Mouse (Mus musculus): ENCODE measurements around the gene Spic. TPM values are rescaled to one million over a fixed set of nuclear protein-coding genes. Genes with fewer than 3 reads are reported as not detected.
"Not testable (repeated sequence)": the region's sequence is repeated elsewhere in the genome, so short reads cannot be mapped to it uniquely, and the experiment has no call there.

Spic gene
- polyA plus RNA-seq, 1 experiment from 2014 or later = 12.9 TPM

- Histone ChIP-seq H3K27me3 (no peaks in the 10 kb centered on the region), H3K9ac (no peak overlapping the region), H3K4me2 (no peak overlapping the region), H3K27ac (replicated peaks) (no peak overlapping the region), H3K4me1 (replicated peaks) (no peaks in the 10 kb centered on the region), H3K36me3 (replicated peaks) (no peaks in the 10 kb centered on the region), H3K4me3 (replicated peaks) (no peak overlapping the region), H3K9me3 (replicated peaks) (no peaks in the 10 kb centered on the region)
- no peak for ATAC-seq (ENCODE audit: insufficient read depth)
- 61% methylated on average over 4 of the region's 4 CpGs for WGBS (ENCODE audit: insufficient replicate concordance)
These were observed 29.9 kb upstream of the Spic start for GRCm38 (mm10) chr10:88714744-88715143.

DNA sequence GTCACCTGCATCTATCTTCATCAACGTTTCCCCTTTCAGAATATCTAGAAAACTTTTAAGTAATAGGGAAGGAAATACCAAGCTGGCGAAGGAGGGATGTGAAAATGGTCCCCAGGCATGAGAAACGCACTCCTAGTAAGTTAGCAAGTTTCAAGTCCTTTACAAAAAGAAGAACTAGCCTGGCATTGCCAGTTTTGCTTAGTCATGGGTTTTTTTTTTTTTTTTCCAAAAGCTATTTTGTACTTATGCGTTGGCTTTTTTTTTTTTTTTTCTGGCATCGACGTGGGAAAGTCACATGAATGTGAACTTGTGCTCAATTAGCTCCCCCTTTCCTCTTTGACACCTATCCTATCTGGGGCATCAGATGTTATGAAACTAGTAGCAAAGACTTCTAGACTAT lies 27.5 kb upstream of the Spic start:
- H3K9me3 ChIP-seq (replicated peaks) = no peaks in the 10 kb centered on the region
- no peaks in the 10 kb centered on the region for H3K4me1 ChIP-seq (replicated peaks)
- H3K4me3 ChIP-seq (replicated peaks) = no peak overlapping the region
- no peaks in the 10 kb centered on the region for H3K27me3 ChIP-seq
- WGBS (ENCODE audit: insufficient replicate concordance) = 13% methylated on average over 6 of the region's 6 CpGs
- H3K9ac ChIP-seq = no peak overlapping the region
- no peak for ATAC-seq (ENCODE audit: insufficient read depth)
- no peak overlapping the region for H3K27ac ChIP-seq (replicated peaks)
- no peak overlapping the region for H3K4me2 ChIP-seq
- H3K36me3 ChIP-seq (replicated peaks) = no peaks in the 10 kb centered on the region

DNA sequence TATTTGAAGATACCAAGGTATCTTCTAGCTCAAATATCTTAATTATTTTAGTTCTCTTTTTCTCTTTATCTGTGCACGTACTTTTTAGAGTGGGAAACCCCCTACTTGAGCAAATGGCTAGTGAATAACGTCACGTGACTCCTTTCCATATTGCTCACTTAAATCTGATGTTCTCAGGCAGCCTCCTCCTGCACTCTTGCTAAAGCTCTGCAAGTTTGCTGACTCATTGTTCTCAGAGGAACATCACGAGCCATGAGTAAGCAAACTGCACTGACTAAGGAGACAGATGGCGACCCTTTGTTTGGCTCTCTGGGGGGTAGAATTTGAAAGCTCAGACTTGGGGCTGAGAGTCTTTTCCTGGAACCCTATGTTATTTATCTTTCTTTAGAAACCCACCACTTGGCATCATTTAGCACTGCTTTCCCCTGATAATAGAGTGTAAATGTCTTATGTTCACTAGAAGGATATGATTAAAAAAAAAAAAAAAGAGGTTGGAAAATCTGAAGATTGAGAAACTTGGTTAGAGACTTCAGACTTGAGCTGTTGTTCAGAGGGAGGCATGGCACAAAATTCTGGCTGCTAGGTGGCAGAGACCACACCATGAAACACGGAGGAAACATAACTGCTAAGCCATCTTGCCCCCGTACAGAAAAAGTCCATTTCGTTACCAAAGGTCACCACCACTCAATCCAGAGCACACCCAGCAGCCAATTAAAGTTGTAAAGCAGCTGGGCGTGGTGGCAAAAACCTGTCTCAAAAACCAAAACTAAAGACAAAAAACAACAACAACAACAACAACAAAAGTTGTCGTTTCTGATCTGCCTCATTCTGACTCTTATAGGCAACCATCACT lies 24.1 kb upstream of the Spic start:
- ATAC-seq (ENCODE audit: insufficient read depth) = no peak
- H3K27me3 ChIP-seq = no peaks in the 10 kb centered on the region
- no peaks in the 10 kb centered on the region for H3K4me1 ChIP-seq (replicated peaks)
- H3K36me3 ChIP-seq (replicated peaks) = no peaks in the 10 kb centered on the region
- H3K27ac ChIP-seq (replicated peaks) = no peak overlapping the region
- no peak overlapping the region for H3K4me2 ChIP-seq
- no peak overlapping the region for H3K9ac ChIP-seq
- 39% methylated on average over 10 of the region's 10 CpGs for WGBS (ENCODE audit: insufficient replicate concordance)
- H3K9me3 ChIP-seq (replicated peaks) = no peaks in the 10 kb centered on the region
- H3K4me3 ChIP-seq (replicated peaks) = no peak overlapping the region

- no peak for ATAC-seq (ENCODE audit: insufficient read depth)
- no peaks in the 10 kb centered on the region for H3K36me3 ChIP-seq (replicated peaks)
- H3K27me3 ChIP-seq = no peaks in the 10 kb centered on the region
- H3K9ac ChIP-seq = no peak overlapping the region
- no peak overlapping the region for H3K4me3 ChIP-seq (replicated peaks)
- no peak overlapping the region for H3K27ac ChIP-seq (replicated peaks)
- no peak overlapping the region for H3K4me2 ChIP-seq
- no peaks in the 10 kb centered on the region for H3K9me3 ChIP-seq (replicated peaks)
- no peaks in the 10 kb centered on the region for H3K4me1 ChIP-seq (replicated peaks)
- WGBS (ENCODE audit: insufficient replicate concordance) = 56% methylated on average over 6 of the region's 6 CpGs
These were observed 16.1 kb upstream of the Spic start for GRCm38 (mm10) chr10:88700938-88701337.

- Histone ChIP-seq H3K4me1 (replicated peaks) (no peaks in the 10 kb centered on the region), H3K27ac (replicated peaks) (no peak overlapping the region), H3K9me3 (replicated peaks) (no peaks in the 10 kb centered on the region), H3K27me3 (no peaks in the 10 kb centered on the region), H3K9ac (no peak overlapping the region), H3K36me3 (replicated peaks) (no peaks in the 10 kb centered on the region), H3K4me2 (no peak overlapping the region), H3K4me3 (replicated peaks) (no peak overlapping the region)
- 46% methylated on average over 4 of the region's 4 CpGs for WGBS (ENCODE audit: insufficient replicate concordance)
- ATAC-seq (ENCODE audit: insufficient read depth) = no peak
These were observed 1.8 kb downstream of the Spic start for GRCm38 (mm10) chr10:88682904-88683563.

GRCm38 (mm10) chr10:88672825-88673224 lies 12.0 kb downstream of the Spic start:
- 63% methylated on average over 7 of the region's 7 CpGs for WGBS (ENCODE audit: insufficient replicate concordance)

GRCm38 (mm10) chr10:88672123-88672522 lies 12.7 kb downstream of the Spic start:
- H3K4me1 ChIP-seq (replicated peaks) = no peaks in the 10 kb centered on the region
- no peaks in the 10 kb centered on the region for H3K27me3 ChIP-seq
- H3K27ac ChIP-seq (replicated peaks) = no peak overlapping the region
- H3K9ac ChIP-seq = no peak overlapping the region
- no peaks in the 10 kb centered on the region for H3K9me3 ChIP-seq (replicated peaks)
- H3K4me3 ChIP-seq (replicated peaks) = no peak overlapping the region
- H3K36me3 ChIP-seq (replicated peaks) = no peaks in the 10 kb centered on the region
- no peak overlapping the region for H3K4me2 ChIP-seq
- WGBS (ENCODE audit: insufficient replicate concordance) = 72% methylated on average over 6 of the region's 6 CpGs
- no peak for ATAC-seq (ENCODE audit: insufficient read depth)

More at GRCm38 (mm10) chr10:88672825-88673224, 12.0 kb downstream of the Spic start:
- no peaks in the 10 kb centered on the region for H3K9me3 ChIP-seq (replicated peaks)
- no peak overlapping the region for H3K27ac ChIP-seq (replicated peaks)
- H3K36me3 ChIP-seq (replicated peaks) = no peaks in the 10 kb centered on the region
- H3K4me2 ChIP-seq = no peak overlapping the region
- no peaks in the 10 kb centered on the region for H3K4me1 ChIP-seq (replicated peaks)
- no peak overlapping the region for H3K4me3 ChIP-seq (replicated peaks)
- no peak for ATAC-seq (ENCODE audit: insufficient read depth)
- no peak overlapping the region for H3K9ac ChIP-seq
- H3K27me3 ChIP-seq = no peaks in the 10 kb centered on the region

DNA sequence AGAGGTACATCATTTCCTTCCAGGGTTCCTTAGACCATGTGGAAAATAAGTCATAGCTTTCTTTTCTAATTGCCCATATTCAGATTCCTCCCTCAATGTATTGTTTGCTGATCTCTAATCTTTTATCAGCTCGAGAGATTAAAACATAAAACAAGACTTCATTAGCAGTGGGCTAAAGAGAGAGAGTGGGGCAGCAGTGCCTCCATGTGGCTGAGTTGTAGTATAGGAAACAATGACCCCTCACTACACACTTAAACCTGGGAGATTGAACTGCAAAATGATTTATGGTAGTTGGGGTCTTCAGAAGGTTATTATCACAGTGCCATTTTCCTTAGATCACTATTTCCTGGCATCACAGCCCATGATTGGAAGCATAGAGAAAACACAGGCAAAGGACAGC lies 15.1 kb downstream of the Spic start:
- Histone ChIP-seq H3K36me3 (replicated peaks) (no peaks in the 10 kb centered on the region), H3K4me1 (replicated peaks) (no peaks in the 10 kb centered on the region), H3K27me3 (no peaks in the 10 kb centered on the region), H3K27ac (replicated peaks) (no peak overlapping the region), H3K4me2 (no peak overlapping the region), H3K9ac (no peak overlapping the region), H3K4me3 (replicated peaks) (no peak overlapping the region), H3K9me3 (replicated peaks) (no peaks in the 10 kb centered on the region)
- WGBS (ENCODE audit: insufficient replicate concordance) = 20% methylated on average over 1 of the region's 1 CpGs
- no peak for ATAC-seq (ENCODE audit: insufficient read depth)

GRCm38 (mm10) chr10:88663856-88664255 lies 21.0 kb downstream of the Spic start:
- not testable (repeated sequence) for H3K9me3 ChIP-seq (replicated peaks); H3K27ac ChIP-seq (replicated peaks); H3K4me3 ChIP-seq (replicated peaks); ATAC-seq (ENCODE audit: insufficient read depth); H3K27me3 ChIP-seq; H3K4me2 ChIP-seq; H3K4me1 ChIP-seq (replicated peaks); H3K9ac ChIP-seq; H3K36me3 ChIP-seq (replicated peaks)

- ATAC-seq (ENCODE audit: insufficient read depth) = no peak
- Histone ChIP-seq H3K4me3 (replicated peaks) (no peak overlapping the region), H3K9me3 (replicated peaks) (no peaks in the 10 kb centered on the region), H3K4me1 (replicated peaks) (no peaks in the 10 kb centered on the region), H3K36me3 (replicated peaks) (no peaks in the 10 kb centered on the region), H3K9ac (no peak overlapping the region), H3K4me2 (no peak overlapping the region), H3K27ac (replicated peaks) (no peak overlapping the region), H3K27me3 (no peaks in the 10 kb centered on the region)
- 64% methylated on average over 4 of the region's 4 CpGs for WGBS (ENCODE audit: insufficient replicate concordance)
These were observed 25.9 kb downstream of the Spic start for GRCm38 (mm10) chr10:88658918-88659317.

- H3K36me3 ChIP-seq (replicated peaks) = no peaks in the 10 kb centered on the region
- H3K27ac ChIP-seq (replicated peaks) = no peak overlapping the region
- no peak for ATAC-seq (ENCODE audit: insufficient read depth)
- no peaks in the 10 kb centered on the region for H3K27me3 ChIP-seq
- H3K9ac ChIP-seq = no peak overlapping the region
- no peaks in the 10 kb centered on the region for H3K4me1 ChIP-seq (replicated peaks)
- no peaks in the 10 kb centered on the region for H3K9me3 ChIP-seq (replicated peaks)
- no peak overlapping the region for H3K4me2 ChIP-seq
- 35% methylated on average over 5 of the region's 5 CpGs for WGBS (ENCODE audit: insufficient replicate concordance)
- H3K4me3 ChIP-seq (replicated peaks) = no peak overlapping the region
These were observed 39.4 kb downstream of the Spic start for GRCm38 (mm10) chr10:88645448-88645847.

Measured in liver, embryonic 15.5 days (tissue).